Mouse (Mus musculus) heart, embryonic 15.5 days (tissue): ENCODE measurements at regions not wholly inside any gene's neighbourhood (a gene's known extent, or its start where the extent isn't known, plus 50 kb on each side); places are given as distances from the start of the nearest gene placed in this dataset.

Experiments used
- ATAC-seq: fragments of 200-750 bp; cut with Nextera tagmentation; replicated peaks from 2 replicates; pipeline ENCODE4 v1.8.0; 2017; ENCODE audit warnings: low read depth, moderate TSS enrichment; ENCODE audit not compliant: insufficient number of reproducible peaks, insufficient read depth, low FRiP score
- H3K27ac ChIP-seq: fragments of 300-500 bp; sonication (generic); 2 replicates; pipeline ENCODE4 v1.5.1; 2015; ENCODE audit warnings: mild to moderate bottlenecking, inconsistent platforms
- H3K27me3 ChIP-seq: fragments of 300-500 bp; sonication (generic); 2 replicates; pipeline ENCODE4 v1.6.1; 2015; ENCODE audit warnings: inconsistent platforms
- H3K36me3 ChIP-seq: fragments of 300-500 bp; sonication (generic); 2 replicates; pipeline ENCODE4 v1.6.1; 2015; ENCODE audit warnings: mild to moderate bottlenecking, inconsistent platforms
- H3K4me1 ChIP-seq: fragments of 300-500 bp; sonication (generic); replicated peaks from 2 replicates; pipeline ENCODE4 v1.6.1; 2015; ENCODE audit warnings: inconsistent platforms
- H3K4me2 ChIP-seq: fragments of 300-500 bp; sonication (generic); 2 replicates; pipeline ENCODE4 v1.6.1; 2015; ENCODE audit warnings: inconsistent platforms, mild to moderate bottlenecking, moderate library complexity
- H3K4me3 ChIP-seq: fragments of 300-500 bp; sonication (generic); 2 replicates; pipeline ENCODE4 v1.5.1; 2015; ENCODE audit warnings: mild to moderate bottlenecking, inconsistent platforms
- H3K9ac ChIP-seq: fragments of 300-500 bp; sonication (generic); 2 replicates; pipeline ENCODE4 v1.6.1; 2015; ENCODE audit warnings: mild to moderate bottlenecking, inconsistent platforms
- H3K9me3 ChIP-seq: fragments of 300-500 bp; sonication (generic); replicated peaks from 2 replicates; pipeline ENCODE4 v1.6.1; 2016; ENCODE audit warnings: inconsistent platforms
- WGBS: fragments of 180-500 bp; shearing (Covaris S2); methylation state at CpG from one replicate; pipeline ENCODE4 v1.1.7; 2015; ENCODE audit warnings: mixed read lengths; 5-methylcytosine and 5-hydroxymethylcytosine counted together

DNA sequence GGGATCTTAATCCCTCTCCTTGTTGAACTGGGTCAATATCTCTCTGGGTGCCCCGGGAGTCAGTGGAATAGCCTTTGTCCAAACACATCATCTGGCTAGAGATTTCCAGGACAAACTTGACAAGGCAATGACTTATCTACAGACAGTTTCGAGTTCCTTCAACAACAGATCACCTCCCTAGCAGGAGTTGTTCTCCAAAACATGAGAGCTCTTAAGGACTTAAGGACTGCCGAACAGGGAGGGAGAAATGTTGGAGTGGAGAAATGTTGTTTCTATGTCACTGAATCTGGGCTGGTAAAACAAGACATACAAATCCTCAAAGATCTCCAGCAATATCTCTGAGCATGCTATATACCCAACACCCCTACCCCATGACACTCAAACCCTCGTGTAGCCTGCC lies 59.7 kb upstream of the Cox10 start:
- Histone ChIP-seq H3K4me2 (no peak overlapping the region), H3K9ac (no peak overlapping the region), H3K27ac (no peak overlapping the region), H3K27me3 (no peaks in the 10 kb centered on the region), H3K4me3 (no peak overlapping the region), H3K36me3 (no peaks in the 10 kb centered on the region), H3K9me3 (no peaks in the 10 kb centered on the region), H3K4me1 (no peaks in the 10 kb centered on the region)
- 48% methylated on average over 4 of the region's 4 CpGs for WGBS
- no peak for ATAC-seq

DNA sequence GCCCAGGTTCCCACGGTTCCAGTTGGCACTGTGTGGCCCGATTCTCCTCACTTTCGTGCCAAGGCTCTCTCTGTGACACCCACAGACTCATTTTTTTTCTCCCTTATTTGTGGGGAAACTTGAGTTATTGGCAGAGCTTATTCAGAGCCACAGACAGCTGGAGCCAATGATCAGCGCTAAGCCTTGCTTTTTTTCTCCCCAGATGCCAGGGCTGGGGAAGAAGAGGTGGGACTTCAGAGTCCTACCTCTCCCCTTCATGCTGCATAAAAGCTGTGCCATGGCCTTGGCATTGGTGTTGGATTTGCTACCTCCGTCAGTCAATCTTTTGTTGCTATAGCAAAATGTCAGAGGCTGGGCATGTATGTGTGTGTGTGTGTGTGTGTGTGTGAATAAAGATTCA lies 56.5 kb upstream of the Cox10 start:
- Histone ChIP-seq H3K4me1 (no peaks in the 10 kb centered on the region), H3K27me3 (0 out of 2 replicates have a peak, but pooled peaks cover 2% of the 10 kb centered on the region), H3K4me3 (no peak overlapping the region), H3K9me3 (no peaks in the 10 kb centered on the region), H3K27ac (no peak overlapping the region), H3K4me2 (no peak overlapping the region), H3K9ac (no peak overlapping the region), H3K36me3 (no peaks in the 10 kb centered on the region)
- WGBS, result 89% methylated on average over 5 of the region's 5 CpGs
- no peak for ATAC-seq

- H3K9ac ChIP-seq, result no peak overlapping the region
- no peaks in the 10 kb centered on the region for H3K36me3 ChIP-seq
- ATAC-seq, result no peak
- H3K4me2 ChIP-seq, result no peak overlapping the region
- no peaks in the 10 kb centered on the region for H3K9me3 ChIP-seq
- 69% methylated on average over 2 of the region's 2 CpGs for WGBS
- H3K4me1 ChIP-seq, result no peaks in the 10 kb centered on the region
- no peak overlapping the region for H3K4me3 ChIP-seq
- H3K27ac ChIP-seq, result no peak overlapping the region
- 0 out of 2 replicates have a peak, but pooled peaks cover 4% of the 10 kb centered on the region for H3K27me3 ChIP-seq
Measured at GRCm38 (mm10) chr11:64135308-64135591, 56.0 kb upstream of the Cox10 start.

- Histone ChIP-seq H3K9me3 (no peaks in the 10 kb centered on the region), H3K4me2 (no peak overlapping the region), H3K36me3 (no peaks in the 10 kb centered on the region), H3K9ac (no peak overlapping the region), H3K27ac (no peak overlapping the region), H3K27me3 (0 out of 2 replicates have a peak, but pooled peaks cover 4% of the 10 kb centered on the region), H3K4me3 (no peak overlapping the region), H3K4me1 (no peaks in the 10 kb centered on the region)
- no peak for ATAC-seq
- 80% methylated on average over 15 of the region's 15 CpGs for WGBS
Measured at GRCm38 (mm10) chr11:64134571-64135307, 55.5 kb upstream of the Cox10 start.
